Mouse (Mus musculus): ENCODE data around the gene Tnnc2.

Tnnc2 gene

GRCm38 (mm10) chr2:164737377-164738090, 42.2 kb downstream of the Tnnc2 start:
- no peak for DNase-seq (ENCODE audit: low read depth)

GRCm38 (mm10) chr2:164735446-164735845, 44.3 kb downstream of the Tnnc2 start:
- no peak for DNase-seq (ENCODE audit: low read depth)

- DNase-seq (ENCODE audit: low read depth): no peak
Measured at GRCm38 (mm10) chr2:164734839-164735238, 44.9 kb downstream of the Tnnc2 start.

- DNase-seq (ENCODE audit: low read depth): no peak
Measured at GRCm38 (mm10) chr2:164733259-164733658, 46.5 kb downstream of the Tnnc2 start.

GRCm38 (mm10) chr2:164731719-164732118, 48.0 kb downstream of the Tnnc2 start:
- DNase-seq (ENCODE audit: low read depth): no peak

All from c-Kit-positive CD71-negative TER-119-negative erythroid progenitor cells, embryonic 14.5 days (primary cell).